Mouse (Mus musculus): ENCODE results near the gene Magea8. TPM values are rescaled to one million over a fixed set of nuclear protein-coding genes. Genes with fewer than 3 reads are reported as not detected.
"Not testable (repeated sequence)": the region's sequence is repeated elsewhere in the genome, so short reads cannot be mapped to it uniquely, and the experiment has no call there.

Magea8 gene
- not detected in 2 replicates for polyA plus RNA-seq (2012; rRNA removed)
- polyA plus RNA-seq (2014; fragmentation: Nextera tagmentation; extraction: Ambion mirVana): not detected in 2 replicates

DNA sequence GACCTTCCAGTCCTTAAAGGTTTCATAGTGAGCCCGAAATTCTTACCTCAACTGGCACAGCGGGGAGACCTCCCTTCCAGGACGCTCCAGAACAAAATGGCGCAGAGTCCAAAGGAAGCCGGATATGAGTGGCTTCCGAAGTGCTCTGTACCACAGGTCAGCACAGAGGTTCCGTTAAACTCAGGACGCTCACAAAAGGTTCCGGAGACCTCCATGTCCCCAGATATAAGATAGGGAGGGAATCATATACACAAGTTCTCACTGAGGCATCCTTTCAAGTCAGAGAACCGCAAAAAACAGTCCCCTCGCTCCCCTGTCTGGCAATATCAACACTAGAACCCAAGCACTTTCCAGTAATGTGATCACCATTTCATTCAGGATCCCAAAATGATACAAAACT is at the start of gene Magea8:
TSS of gene Magea8 (minus strand) at position 101 of the 400 bp plus-strand sequence.
- H3K4me2 ChIP-seq (replicated peaks; ENCODE audit: low read depth, low read length, severe bottlenecking); H3K9ac ChIP-seq (ENCODE audit: low read depth, low read length, severe bottlenecking); H3K27me3 ChIP-seq (ENCODE audit: control insufficient read depth, insufficient read depth, low read length); H3K27ac ChIP-seq (replicated peaks; ENCODE audit: low read depth, low read length); H3K36me3 ChIP-seq (ENCODE audit: control insufficient read depth, insufficient read depth, low read length); H3K4me1 ChIP-seq (ENCODE audit: control insufficient read depth, insufficient read depth, low read length); H3K9me3 ChIP-seq (ENCODE audit: control insufficient read depth, low read length); DNase-seq (ENCODE audit: low spot score); ATAC-seq (ENCODE audit: low FRiP score, low read depth); H3K4me3 ChIP-seq (replicated peaks; ENCODE audit: low read length): not testable (repeated sequence)
- WGBS: 84% methylated on average over 8 of the region's 11 CpGs

DNA sequence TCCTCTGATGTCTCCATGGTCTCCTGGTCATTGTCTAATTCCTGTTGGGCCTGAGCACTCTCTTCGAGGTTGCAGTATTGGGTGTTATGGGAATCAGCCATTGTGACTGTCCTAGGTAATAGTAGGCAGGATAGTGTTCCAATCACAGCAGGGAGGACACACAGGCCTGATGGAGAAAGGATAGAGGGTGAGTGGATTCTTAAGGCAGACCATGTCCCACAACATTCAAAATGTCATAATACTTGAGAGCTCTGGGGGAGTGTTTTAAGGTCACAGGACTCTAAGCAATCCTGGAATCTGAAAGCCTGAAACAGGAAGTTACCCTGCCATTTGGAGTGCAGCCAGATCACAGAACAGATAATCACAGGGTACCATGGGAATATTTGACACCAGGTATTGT is 46.2 kb downstream of the Magea8 start, which contains the start of gene Magea3:
TSS of gene Magea3 (minus strand) at position 101 of the 400 bp plus-strand sequence.
- 56% methylated on average over 1 of the region's 1 CpGs for WGBS
- not testable (repeated sequence) for H3K4me2 ChIP-seq (replicated peaks; ENCODE audit: low read depth, low read length, severe bottlenecking); H3K4me3 ChIP-seq (replicated peaks; ENCODE audit: low read length); DNase-seq (ENCODE audit: low spot score); H3K27ac ChIP-seq (replicated peaks; ENCODE audit: low read depth, low read length); H3K9me3 ChIP-seq (ENCODE audit: control insufficient read depth, low read length); H3K36me3 ChIP-seq (ENCODE audit: control insufficient read depth, insufficient read depth, low read length); ATAC-seq (ENCODE audit: low FRiP score, low read depth); H3K27me3 ChIP-seq (ENCODE audit: control insufficient read depth, insufficient read depth, low read length); H3K9ac ChIP-seq (ENCODE audit: low read depth, low read length, severe bottlenecking); H3K4me1 ChIP-seq (ENCODE audit: control insufficient read depth, insufficient read depth, low read length)

DNA sequence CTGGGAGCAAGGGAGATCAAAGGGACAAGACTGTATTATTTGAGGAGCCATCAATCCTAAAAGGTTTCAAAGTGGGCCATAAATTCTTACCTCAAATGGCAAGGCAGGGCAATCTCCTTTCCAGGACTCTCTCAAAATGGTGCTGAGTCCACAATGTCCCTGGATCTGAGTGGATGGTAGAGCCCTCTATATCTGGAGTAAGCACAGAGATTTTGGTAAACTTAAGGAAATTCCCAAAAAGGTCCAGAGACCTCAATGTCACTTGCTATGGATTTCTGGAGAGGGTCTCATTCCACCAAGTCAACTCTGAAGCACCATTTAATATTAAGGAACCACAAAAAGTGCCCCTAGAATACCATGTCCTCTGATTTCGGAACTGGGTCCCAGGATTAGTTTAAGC is 59.8 kb downstream of the Magea8 start, which contains the start of gene Magea6:
TSS of gene Magea6 (minus strand) at position 101 of the 400 bp plus-strand sequence.
- not testable (repeated sequence) for H3K4me1 ChIP-seq (ENCODE audit: control insufficient read depth, insufficient read depth, low read length); H3K9me3 ChIP-seq (ENCODE audit: control insufficient read depth, low read length); ATAC-seq (ENCODE audit: low FRiP score, low read depth); H3K27ac ChIP-seq (replicated peaks; ENCODE audit: low read depth, low read length); H3K9ac ChIP-seq (ENCODE audit: low read depth, low read length, severe bottlenecking); H3K27me3 ChIP-seq (ENCODE audit: control insufficient read depth, insufficient read depth, low read length); DNase-seq (ENCODE audit: low spot score); H3K4me2 ChIP-seq (replicated peaks; ENCODE audit: low read depth, low read length, severe bottlenecking); H3K4me3 ChIP-seq (replicated peaks; ENCODE audit: low read length); H3K36me3 ChIP-seq (ENCODE audit: control insufficient read depth, insufficient read depth, low read length)
- WGBS: 42% methylated on average over 1 of the region's 1 CpGs

Other genes starting within 250 kb of the Magea8 start
- gene Cldn34b1, start 105.6 kb downstream of the Magea8 start, polyA plus RNA-seq (2012; rRNA removed): not detected in 2 replicates
- gene Cldn34b1, start 105.6 kb downstream of the Magea8 start, polyA plus RNA-seq (2014; fragmentation: Nextera tagmentation; extraction: Ambion mirVana): not detected in 2 replicates
- not detected in 2 replicates for gene Magea6, start 59.9 kb downstream of the Magea8 start, polyA plus RNA-seq (2012; rRNA removed)
- not detected in 2 replicates for gene Magea6, start 59.9 kb downstream of the Magea8 start, polyA plus RNA-seq (2014; fragmentation: Nextera tagmentation; extraction: Ambion mirVana)
- gene Magea3, start 46.3 kb downstream of the Magea8 start, polyA plus RNA-seq (2012; rRNA removed): not detected in 2 replicates
- gene Magea3, start 46.3 kb downstream of the Magea8 start, polyA plus RNA-seq (2014; fragmentation: Nextera tagmentation; extraction: Ambion mirVana): not detected in 2 replicates
- not detected in 2 replicates for gene Magea5, start 67.3 kb upstream of the Magea8 start, polyA plus RNA-seq (2012; rRNA removed)
- gene Magea5, start 67.3 kb upstream of the Magea8 start, polyA plus RNA-seq (2014; fragmentation: Nextera tagmentation; extraction: Ambion mirVana): not detected in 2 replicates
- not detected in 2 replicates for gene Magea1, start 93.9 kb upstream of the Magea8 start, polyA plus RNA-seq (2012; rRNA removed)
- not detected in 2 replicates for gene Magea1, start 93.9 kb upstream of the Magea8 start, polyA plus RNA-seq (2014; fragmentation: Nextera tagmentation; extraction: Ambion mirVana)
- not detected in 2 replicates for gene Magea2, start 97.8 kb upstream of the Magea8 start, polyA plus RNA-seq (2012; rRNA removed)
- not detected in 2 replicates for gene Magea2, start 97.8 kb upstream of the Magea8 start, polyA plus RNA-seq (2014; fragmentation: Nextera tagmentation; extraction: Ambion mirVana)
- gene Cldn34b2, start 132.6 kb upstream of the Magea8 start, polyA plus RNA-seq (2012; rRNA removed): not detected in 2 replicates
- gene Cldn34b2, start 132.6 kb upstream of the Magea8 start, polyA plus RNA-seq (2014; fragmentation: Nextera tagmentation; extraction: Ambion mirVana): not detected in 2 replicates
- 60.7 and 77.5 TPM in 2 replicates for gene Sat1, start 220.6 kb upstream of the Magea8 start, polyA plus RNA-seq (2012; rRNA removed)
- 160 and 163 TPM in 2 replicates for gene Sat1, start 220.6 kb upstream of the Magea8 start, polyA plus RNA-seq (2014; fragmentation: Nextera tagmentation; extraction: Ambion mirVana)

All from limb, embryonic 14.5 days (tissue).